ENCODE assay signal across 19 mouse cellular contexts in genomic region chr10:58336156-58336555, GRCm38 (mm10). TPM values are rescaled to one million over a fixed set of nuclear protein-coding genes. Genes with fewer than 3 reads are reported as not detected.
DNase-seq lines count a peak whose midpoint lies in the region; ATAC-seq lines count a peak whose summit lies in the region.
"Had no signal": no experiment of that assay in that cellular context is flagged by ENCODE, and none has a peak within 500 bp of the region (broad histone marks: within the 10 kb centered on the region; RNA-seq: fewer than 3 reads in every experiment).

No protein-coding gene starts in this region.

- H3K27ac ChIP-seq in neural tube, embryonic 13.5 days (replicated peaks) = peak overlapping the region; percentile 10; the same call in 1 of the 2 replicates
- H3K27ac ChIP-seq: gastrocnemius, adult 2 months; limb, embryonic 13.5 days had no signal

- H3K36me3 ChIP-seq in neural tube, embryonic 13.5 days = no peaks in the 10 kb centered on the region

- WGBS in neural tube, embryonic 13.5 days = 86% methylated on average over 1 of the region's 1 CpGs

- DNase-seq in heart, adult 11 months = peak; percentile 76
- no peak for DNase-seq in heart, postnatal 10 days
- DNase-seq in kidney, postnatal 10 days = peak; percentile 36
- DNase-seq in kidney, postnatal 25 days = no peak
- DNase-seq in neural tube, embryonic 10.5 days (ENCODE audit: extremely low spot score, low spot score) = no peak
- DNase-seq in frontal cortex, postnatal 14 days (ENCODE audit: low spot score in 2 of 2) = no peak
- no peak for DNase-seq in layer of hippocampus, adult 9-10 months (ENCODE audit: low spot score)
- DNase-seq: adrenal gland, adult 8-10 months; cerebellum, postnatal 10 days; gastrocnemius, adult 2 months; heart, adult 18-20 months; layer of hippocampus, adult 9-11 months; right cerebral cortex, postnatal 14 days had no signal

- no peaks in the 10 kb centered on the region for H3K9me3 ChIP-seq in neural tube, embryonic 13.5 days
- H3K9me3 ChIP-seq: limb, embryonic 13.5 days had no signal

- H3K27me3 ChIP-seq in neural tube, embryonic 13.5 days = no peaks in the 10 kb centered on the region
- H3K27me3 ChIP-seq: CH12.LX; limb, embryonic 13.5 days had no signal

- no peak for ATAC-seq in neural tube, embryonic 13.5 days (ENCODE audit: low read depth)
- ATAC-seq: forebrain, embryonic 16.5 days; hindbrain, embryonic 16.5 days had no signal

- peaks cover 14% of the 10 kb centered on the region for H3K4me1 ChIP-seq in neural tube, embryonic 13.5 days (replicated peaks)

- H3K4me2 ChIP-seq in neural tube, embryonic 13.5 days = no peak overlapping the region
- H3K4me2 ChIP-seq: limb, embryonic 13.5 days had no signal

- H3K4me3 ChIP-seq in neural tube, embryonic 13.5 days = no peak overlapping the region
- H3K4me3 ChIP-seq: erythroblast, embryonic 14.5 days; gastrocnemius, adult 2 months; limb, embryonic 13.5 days had no signal

- intact Hi-C loops in heart, postnatal 10 days (cut with DNase I) = no loop called here

- no peak overlapping the region for H3K9ac ChIP-seq in neural tube, embryonic 13.5 days
- H3K9ac ChIP-seq: limb, embryonic 13.5 days had no signal

RNA-seq across cellular contexts. Expression of gene Lims1, which starts 12.9 kb away (rescaled TPM):
- total RNA-seq in heart, postnatal 10 days (2021) = 100 to 1,000 TPM; 211 to 240 TPM
- 72.2 and 75.3 TPM in 2 replicates for polyA plus RNA-seq in neural tube, embryonic 13.5 days (2015; fragmentation: Nextera tagmentation; extraction: Ambion mirVana)

Comparison
In these comparisons a context has a peak if more than half of its experiments do, and no peak if none do; other contexts are left out.
1. DNase-seq: peak in heart, adult 11 months (single experiment) and kidney, postnatal 10 days (single experiment); none in heart, postnatal 10 days (0 of 2), kidney, postnatal 25 days (0 of 2), neural tube, embryonic 10.5 days (single experiment), frontal cortex, postnatal 14 days (0 of 2) and layer of hippocampus, adult 9-10 months (single experiment).